In genomic region chr5:122237200-122237599, GRCm38 (mm10) we compare ENCODE assay signal across 14 mouse cellular contexts. TPM values are rescaled to one million over a fixed set of nuclear protein-coding genes. Genes with fewer than 3 reads are reported as not detected.
DNase-seq lines count a peak whose midpoint lies in the region; ATAC-seq lines count a peak whose summit lies in the region.
"Had no signal": no experiment of that assay in that cellular context is flagged by ENCODE, and none has a peak within 500 bp of the region (broad histone marks: within the 10 kb centered on the region; RNA-seq: fewer than 3 reads in every experiment).

No protein-coding gene starts in this region.

- ATAC-seq in frontal cortex, adult (ENCODE audit: low TSS enrichment), result peak; percentile 70
- ATAC-seq: forebrain, embryonic 13.5 days; forebrain, postnatal 0 days had no signal

- no peak for DNase-seq in frontal cortex, postnatal 36 days (ENCODE audit: low spot score in 2 of 2)
- DNase-seq in right cerebral cortex, adult 18-20 months, result peak; percentile 31
- DNase-seq in right cerebral cortex, adult 2 months (ENCODE audit: low spot score in 2 of 2), result no peak
- DNase-seq in splenic B cell, adult 2 months (ENCODE audit: low read depth, low spot score), result peak; percentile 19
- DNase-seq in adrenal gland, adult 18-20 months (ENCODE audit: low spot score in 2 of 2), result no peak
- DNase-seq in kidney, postnatal 4 days, result no peak
- DNase-seq: adrenal gland, postnatal 14 days; cerebellum, adult 18-20 months; cerebellum, postnatal 36 days; forebrain, postnatal 0 days; heart, adult 18-20 months; heart, postnatal 10 days had no signal

- H3K36me3 ChIP-seq in splenic B cell, adult 2 months (ENCODE audit: control insufficient read depth, insufficient read depth, low read length, poor library complexity, severe bottlenecking), result peaks cover 48% of the 10 kb centered on the region

- H3K27me3 ChIP-seq in splenic B cell, adult 2 months (ENCODE audit: control insufficient read depth, insufficient read depth, low read length, poor library complexity, severe bottlenecking), result no peaks in the 10 kb centered on the region
- H3K27me3 ChIP-seq: forebrain, embryonic 13.5 days had no signal

RNA-seq across cellular contexts. Expression of gene Tctn1, which starts 27.1 kb away (rescaled TPM):
- 10 to 100 TPM; 10.6 to 11.8 TPM for total RNA-seq in adrenal gland, adult 18-20 months (2021)

RNA-seq across cellular contexts. Expression of gene Hvcn1, which starts 30.6 kb away (rescaled TPM):
- total RNA-seq in adrenal gland, adult 18-20 months (2021), result 1 to 10 TPM; 1.8 to 8.5 TPM

RNA-seq across cellular contexts. Expression of gene Pptc7, which starts 47.0 kb away (rescaled TPM):
- 10 to 100 TPM; 56.1 to 70.7 TPM for total RNA-seq in adrenal gland, adult 18-20 months (2021)

Comparison
In these comparisons a context has a peak if more than half of its experiments do, and no peak if none do; other contexts are left out.
1. DNase-seq: peak in right cerebral cortex, adult 18-20 months (single experiment) and splenic B cell, adult 2 months (single experiment); none in frontal cortex, postnatal 36 days (0 of 2), right cerebral cortex, adult 2 months (0 of 2), adrenal gland, adult 18-20 months (0 of 2) and kidney, postnatal 4 days (0 of 2).